Mouse (Mus musculus): ENCODE measurements around the gene Mta2. TPM values are rescaled to one million over a fixed set of nuclear protein-coding genes. Genes with fewer than 3 reads are reported as not detected.

The Mta2 gene
- polyA plus RNA-seq, 1 experiment: 26.9 TPM

GRCm38 (mm10) chr19:8903412-8903811 lies 38.3 kb upstream of the Mta2 start:
- no peak overlapping the region for H3K4me3 ChIP-seq (replicated peaks; ENCODE audit: extremely low read depth, low read depth, low read length)
- H3K4me1 ChIP-seq (ENCODE audit: control insufficient read depth, insufficient read depth, low read length): peaks cover 5% of the 10 kb centered on the region; the same call in 1 of the 2 replicates
- no peak for DNase-seq
- 89% methylated on average over 5 of the region's 5 CpGs for WGBS
- TF ChIP-seq CTCF (IDR thresholded peaks at IDR 0.05; ENCODE audit: insufficient read depth, low read length) (no peak), POLR2A (IDR thresholded peaks at IDR 0.05; ENCODE audit: borderline replicate concordance, extremely low read depth, low read depth, low read length) (no peak)

DNA sequence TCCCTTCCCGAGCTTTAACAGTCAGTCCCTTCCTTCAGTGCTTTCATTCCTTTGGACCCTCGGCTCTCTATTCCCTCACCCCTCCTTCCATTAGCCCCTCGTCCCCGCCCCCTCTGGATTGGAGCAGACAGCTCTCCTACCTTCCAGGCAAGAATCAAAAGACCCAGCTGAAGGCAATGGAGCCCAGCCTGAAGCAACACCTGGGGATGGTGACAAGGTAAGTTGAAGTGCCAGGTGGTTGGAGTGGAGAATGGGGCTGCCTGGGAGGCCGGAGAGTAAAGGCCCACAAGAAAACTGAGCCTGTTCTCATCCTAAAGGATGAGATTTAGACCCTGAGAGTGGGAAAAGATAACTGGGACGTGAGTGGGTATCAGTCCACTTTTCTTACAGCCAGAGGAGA lies 33.1 kb upstream of the Mta2 start:
- no peak for DNase-seq
- Histone ChIP-seq H3K4me1 (ENCODE audit: control insufficient read depth, insufficient read depth, low read length) (no peaks in the 10 kb centered on the region), H3K4me3 (replicated peaks; ENCODE audit: extremely low read depth, low read depth, low read length) (no peak overlapping the region)
- TF ChIP-seq CTCF (IDR thresholded peaks at IDR 0.05; ENCODE audit: insufficient read depth, low read length) (no peak), POLR2A (IDR thresholded peaks at IDR 0.05; ENCODE audit: borderline replicate concordance, extremely low read depth, low read depth, low read length) (no peak)
- 91% methylated on average over 6 of the region's 6 CpGs for WGBS

GRCm38 (mm10) chr19:8911810-8912209 lies 29.9 kb upstream of the Mta2 start:
- DNase-seq: no peak

GRCm38 (mm10) chr19:8914212-8914611 lies 27.5 kb upstream of the Mta2 start:
- Histone ChIP-seq H3K4me3 (replicated peaks; ENCODE audit: extremely low read depth, low read depth, low read length) (no peak overlapping the region), H3K4me1 (ENCODE audit: control insufficient read depth, insufficient read depth, low read length) (no peaks in the 10 kb centered on the region)
- no peak for DNase-seq
- WGBS: 96% methylated on average over 3 of the region's 3 CpGs
- TF ChIP-seq POLR2A (IDR thresholded peaks at IDR 0.05; ENCODE audit: borderline replicate concordance, extremely low read depth, low read depth, low read length) (no peak), CTCF (IDR thresholded peaks at IDR 0.05; ENCODE audit: insufficient read depth, low read length) (no peak)

More at GRCm38 (mm10) chr19:8911810-8912209, 29.9 kb upstream of the Mta2 start:
- no peak overlapping the region for H3K4me3 ChIP-seq (replicated peaks; ENCODE audit: extremely low read depth, low read depth, low read length)
- 97% methylated on average over 5 of the region's 5 CpGs for WGBS
- no peak for TF ChIP-seq POLR2A (IDR thresholded peaks at IDR 0.05; ENCODE audit: borderline replicate concordance, extremely low read depth, low read depth, low read length)
- no peak for TF ChIP-seq CTCF (IDR thresholded peaks at IDR 0.05; ENCODE audit: insufficient read depth, low read length)
- H3K4me1 ChIP-seq (ENCODE audit: control insufficient read depth, insufficient read depth, low read length): no peaks in the 10 kb centered on the region

- no peak overlapping the region for H3K4me3 ChIP-seq (replicated peaks; ENCODE audit: extremely low read depth, low read depth, low read length)
- WGBS: 85% methylated on average over 3 of the region's 3 CpGs
- H3K4me1 ChIP-seq (ENCODE audit: control insufficient read depth, insufficient read depth, low read length): peaks cover 5% of the 10 kb centered on the region
- DNase-seq: no peak
- TF ChIP-seq POLR2A (IDR thresholded peaks at IDR 0.05; ENCODE audit: borderline replicate concordance, extremely low read depth, low read depth, low read length) (no peak), CTCF (IDR thresholded peaks at IDR 0.05; ENCODE audit: insufficient read depth, low read length) (no peak)
Observed at GRCm38 (mm10) chr19:8919000-8919399, 22.7 kb upstream of the Mta2 start.

- WGBS: 68% methylated on average over 6 of the region's 6 CpGs
- TF ChIP-seq CTCF (IDR thresholded peaks at IDR 0.05; ENCODE audit: insufficient read depth, low read length): no peak
- TF ChIP-seq POLR2A (IDR thresholded peaks at IDR 0.05; ENCODE audit: borderline replicate concordance, extremely low read depth, low read depth, low read length): no peak
- Histone ChIP-seq H3K4me1 (ENCODE audit: control insufficient read depth, insufficient read depth, low read length) (peaks cover 5% of the 10 kb centered on the region), H3K4me3 (replicated peaks; ENCODE audit: extremely low read depth, low read depth, low read length) (no peak overlapping the region)
- DNase-seq: no peak
Observed at GRCm38 (mm10) chr19:8919684-8920072, 22.0 kb upstream of the Mta2 start.

DNA sequence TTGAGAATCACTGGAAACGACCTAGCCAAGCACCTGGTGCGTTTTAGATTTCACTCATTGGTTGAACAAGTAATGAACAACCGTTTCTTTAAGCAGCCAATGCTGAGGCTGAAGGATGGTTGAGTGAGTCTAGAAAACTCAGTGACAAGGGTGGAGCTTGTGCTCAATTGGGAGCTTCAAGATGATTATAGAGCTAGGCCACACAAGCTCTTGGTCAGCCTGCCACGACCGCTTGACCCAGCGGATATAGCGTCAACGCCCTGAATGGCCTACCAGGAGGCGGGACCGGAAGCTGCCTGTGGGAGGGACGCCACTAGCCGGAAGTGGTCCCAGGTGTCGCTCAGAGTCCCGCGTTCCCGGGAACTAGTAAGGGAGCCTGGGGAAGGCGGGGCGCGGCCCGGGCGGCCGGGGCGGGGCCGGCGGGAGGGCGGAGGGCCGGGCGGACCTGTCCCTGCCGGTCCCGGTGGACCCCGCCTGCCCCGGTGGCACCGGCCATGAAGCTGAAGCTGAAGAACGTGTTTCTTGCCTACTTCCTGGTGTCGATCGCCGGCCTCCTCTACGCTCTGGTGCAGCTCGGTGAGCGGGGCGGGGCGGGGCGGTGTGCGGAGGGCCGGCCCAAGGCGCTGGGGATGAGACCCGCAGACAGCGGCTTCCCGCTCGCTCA lies 21.5 kb upstream of the Mta2 start, which contains the start of gene B3gat3:
Gene B3gat3, plus strand, starts transcription at position 302 of the 664 bp plus-strand sequence.
- Histone ChIP-seq H3K4me1 (ENCODE audit: control insufficient read depth, insufficient read depth, low read length) (peaks cover 5% of the 10 kb centered on the region), H3K4me3 (replicated peaks; ENCODE audit: extremely low read depth, low read depth, low read length) (peak within 1 kb of the TSS; percentile 79)
- DNase-seq: peak; percentile 97
- TF ChIP-seq POLR2A (IDR thresholded peaks at IDR 0.05; ENCODE audit: borderline replicate concordance, extremely low read depth, low read depth, low read length) (peak; percentile 96), CTCF (IDR thresholded peaks at IDR 0.05; ENCODE audit: insufficient read depth, low read length) (no peak)
- WGBS: 2% methylated on average over 50 of the region's 50 CpGs

- Histone ChIP-seq H3K4me3 (replicated peaks; ENCODE audit: extremely low read depth, low read depth, low read length) (peak overlapping the region; percentile 79), H3K4me1 (ENCODE audit: control insufficient read depth, insufficient read depth, low read length) (peaks cover 5% of the 10 kb centered on the region)
- TF ChIP-seq CTCF (IDR thresholded peaks at IDR 0.05; ENCODE audit: insufficient read depth, low read length) (no peak), POLR2A (IDR thresholded peaks at IDR 0.05; ENCODE audit: borderline replicate concordance, extremely low read depth, low read depth, low read length) (no peak)
- WGBS: 2% methylated on average over 6 of the region's 6 CpGs
- DNase-seq: no peak
Observed at GRCm38 (mm10) chr19:8920836-8921291, 20.8 kb upstream of the Mta2 start.

DNA sequence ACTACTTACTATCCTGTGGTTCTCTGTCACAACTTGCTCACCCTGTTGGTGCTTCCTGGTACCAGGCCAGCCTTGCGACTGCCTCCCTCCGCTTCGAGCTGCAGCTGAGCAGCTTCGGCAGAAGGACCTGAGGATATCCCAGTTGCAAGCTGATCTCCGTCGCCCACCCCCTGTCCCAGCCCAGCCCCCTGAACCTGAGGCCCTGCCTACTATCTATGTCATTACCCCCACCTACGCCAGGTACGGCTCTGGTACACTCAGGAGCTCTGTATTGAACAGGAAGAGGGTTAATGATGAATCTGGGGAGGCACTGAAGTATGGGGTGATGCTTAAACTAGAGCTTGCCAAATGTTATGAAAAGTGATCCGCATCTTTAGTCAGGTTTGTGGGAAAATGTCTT lies 19.9 kb upstream of the Mta2 start:
- 70% methylated on average over 9 of the region's 9 CpGs for WGBS
- Histone ChIP-seq H3K4me3 (replicated peaks; ENCODE audit: extremely low read depth, low read depth, low read length) (no peak overlapping the region), H3K4me1 (ENCODE audit: control insufficient read depth, insufficient read depth, low read length) (peaks cover 5% of the 10 kb centered on the region)
- DNase-seq: no peak
- TF ChIP-seq POLR2A (IDR thresholded peaks at IDR 0.05; ENCODE audit: borderline replicate concordance, extremely low read depth, low read depth, low read length) (no peak), CTCF (IDR thresholded peaks at IDR 0.05; ENCODE audit: insufficient read depth, low read length) (no peak)

- no peak for DNase-seq
- whole genome bisulfite sequencing: 80% methylated on average over 2 of the region's 2 CpGs
- no peak for TF ChIP-seq CTCF (IDR thresholded peaks at IDR 0.05; ENCODE audit: insufficient read depth, low read length)
- no peak for TF ChIP-seq POLR2A (IDR thresholded peaks at IDR 0.05; ENCODE audit: borderline replicate concordance, extremely low read depth, low read depth, low read length)
- Histone ChIP-seq H3K4me1 (ENCODE audit: control insufficient read depth, insufficient read depth, low read length) (peaks cover 9% of the 10 kb centered on the region), H3K4me3 (replicated peaks; ENCODE audit: extremely low read depth, low read depth, low read length) (no peak overlapping the region)
Observed at GRCm38 (mm10) chr19:8926766-8927165, 14.9 kb upstream of the Mta2 start.

All from lung, adult 2 months (tissue).